ENCODE assay signal across 8 mouse cellular contexts in genomic region chr2:10200736-10201285, GRCm38 (mm10).
"Had no signal": no experiment of that assay in that cellular context is flagged by ENCODE, and none has a peak within 500 bp of the region (broad histone marks: within the 10 kb centered on the region; RNA-seq: fewer than 3 reads in every experiment).

No protein-coding gene starts in this region.

- DNase-seq: liver, postnatal 0 days; lung, adult 2 months; lung, postnatal 14 days; lung, postnatal 36 days; right cerebral cortex, postnatal 14 days; thymus, adult 2 months; thymus, postnatal 25 days; thymus, postnatal 4 days had no signal
